In genomic region chr14:30869391-30869801, GRCm38 (mm10) we compare ENCODE assay signal across 10 mouse cellular contexts. TPM values are rescaled to one million over a fixed set of nuclear protein-coding genes. Genes with fewer than 3 reads are reported as not detected.
DNase-seq lines count a peak whose midpoint lies in the region; ATAC-seq and TF ChIP-seq lines count a peak whose summit lies in the region.
"Had no signal": no experiment of that assay in that cellular context is flagged by ENCODE, and none has a peak within 500 bp of the region (broad histone marks: within the 10 kb centered on the region; RNA-seq: fewer than 3 reads in every experiment).

No protein-coding gene starts in this region.

- peaks cover 5% of the 10 kb centered on the region; the same call in 1 of the 2 replicates for H3K4me1 ChIP-seq in kidney, postnatal 0 days (replicated peaks; ENCODE audit: insufficient read depth, low read length)
- peaks cover 22% of the 10 kb centered on the region for H3K4me1 ChIP-seq in limb, embryonic 15.5 days
- peaks cover 7% of the 10 kb centered on the region; the same call in 1 of the 2 replicates for H3K4me1 ChIP-seq in stomach, embryonic 14.5 days (ENCODE audit: control insufficient read depth, insufficient read depth, low read length)
- H3K4me1 ChIP-seq: hindbrain, embryonic 15.5 days had no signal

- no peaks in the 10 kb centered on the region for H3K9me3 ChIP-seq in kidney, postnatal 0 days (replicated peaks; ENCODE audit: low read length)
- H3K9me3 ChIP-seq in limb, embryonic 15.5 days: no peaks in the 10 kb centered on the region
- H3K9me3 ChIP-seq in stomach, embryonic 14.5 days (ENCODE audit: control insufficient read depth, low read depth, low read length): no peaks in the 10 kb centered on the region
- H3K9me3 ChIP-seq: hindbrain, embryonic 15.5 days had no signal

- no peak overlapping the region for H3K4me3 ChIP-seq in kidney, postnatal 0 days (replicated peaks; ENCODE audit: low read depth, low read length)
- no peak overlapping the region for H3K4me3 ChIP-seq in limb, embryonic 15.5 days
- H3K4me3 ChIP-seq in stomach, embryonic 14.5 days (ENCODE audit: low read depth, low read length): no peak overlapping the region
- H3K4me3 ChIP-seq: hindbrain, embryonic 15.5 days had no signal

- H3K27ac ChIP-seq in kidney, postnatal 0 days: peak overlapping the region; percentile 85
- peak overlapping the region; percentile 86 for H3K27ac ChIP-seq in limb, embryonic 15.5 days
- peak overlapping the region; percentile 84 for H3K27ac ChIP-seq in stomach, embryonic 14.5 days (ENCODE audit: low read length)
- H3K27ac ChIP-seq: hindbrain, embryonic 15.5 days had no signal

- H3K4me2 ChIP-seq in kidney, postnatal 0 days (ENCODE audit: low read length): no peak overlapping the region
- H3K4me2 ChIP-seq in limb, embryonic 15.5 days: no peak overlapping the region
- no peak overlapping the region for H3K4me2 ChIP-seq in stomach, embryonic 14.5 days (replicated peaks; ENCODE audit: low read depth, low read length)
- H3K4me2 ChIP-seq: hindbrain, embryonic 15.5 days; midbrain, embryonic 11.5 days had no signal

- TF ChIP-seq CTCF in kidney, postnatal 0 days (IDR thresholded peaks at IDR 0.05; ENCODE audit: low read depth): no peak

- H3K27me3 ChIP-seq in kidney, postnatal 0 days (ENCODE audit: insufficient read depth, low read length): no peaks in the 10 kb centered on the region
- no peaks in the 10 kb centered on the region for H3K27me3 ChIP-seq in limb, embryonic 15.5 days
- no peaks in the 10 kb centered on the region for H3K27me3 ChIP-seq in stomach, embryonic 14.5 days (ENCODE audit: control insufficient read depth, insufficient read depth, low read length)
- H3K27me3 ChIP-seq: hindbrain, embryonic 15.5 days had no signal

- 71% methylated on average over 8 of the region's 8 CpGs for WGBS in kidney, postnatal 0 days
- WGBS in limb, embryonic 15.5 days: 82% methylated on average over 8 of the region's 8 CpGs
- WGBS in stomach, embryonic 14.5 days: 83% methylated on average over 8 of the region's 8 CpGs

- no peak for DNase-seq in kidney, postnatal 0 days (ENCODE audit: low spot score)
- DNase-seq in kidney, adult 9 months: no peak
- DNase-seq in heart, adult 9 months (ENCODE audit: low spot score in 2 of 2): peak; percentile 66 to 84
- DNase-seq in thymus, postnatal 14 days: no peak
- no peak for DNase-seq in spleen, adult 18-20 months
- no peak for DNase-seq in left cerebral cortex, postnatal 4 days

- intact Hi-C loops in left cerebral cortex, postnatal 4 days (cut with DNase I): no loop called here

- H3K36me3 ChIP-seq in kidney, postnatal 0 days (ENCODE audit: insufficient read depth, low read length): 0 out of 2 replicates have a peak, but pooled peaks cover 7% of the 10 kb centered on the region
- H3K36me3 ChIP-seq in limb, embryonic 15.5 days: peaks cover 43% of the 10 kb centered on the region
- peaks cover 20% of the 10 kb centered on the region; the same call in 1 of the 2 replicates for H3K36me3 ChIP-seq in stomach, embryonic 14.5 days (ENCODE audit: control insufficient read depth, insufficient read depth, low read length)

- no peak for ATAC-seq in kidney, postnatal 0 days (replicated peaks; ENCODE audit: low FRiP score, low read depth)
- no peak for ATAC-seq in limb, embryonic 15.5 days (ENCODE audit: insufficient number of reproducible peaks, low FRiP score, low TSS enrichment, low read depth)
- no peak for ATAC-seq in stomach, embryonic 14.5 days (ENCODE audit: insufficient number of reproducible peaks, insufficient read depth, low FRiP score, low read depth)

- no peak overlapping the region for H3K9ac ChIP-seq in kidney, postnatal 0 days (ENCODE audit: low read depth, low read length)
- H3K9ac ChIP-seq in limb, embryonic 15.5 days: no peak overlapping the region
- no peak overlapping the region for H3K9ac ChIP-seq in stomach, embryonic 14.5 days (replicated peaks; ENCODE audit: low read depth, low read length)
- H3K9ac ChIP-seq: hindbrain, embryonic 15.5 days had no signal

RNA-seq across cellular contexts. Expression of gene Mustn1, which starts 9.6 kb away (rescaled TPM):
- polyA plus RNA-seq in kidney, postnatal 0 days (2015; fragmentation: Nextera tagmentation; extraction: Ambion mirVana): 6.6 and 8.1 TPM in 2 replicates
- polyA plus RNA-seq in limb, embryonic 15.5 days (2015; fragmentation: Nextera tagmentation; extraction: Ambion mirVana): 20.0 and 42.6 TPM in 2 replicates
- polyA plus RNA-seq in stomach, embryonic 14.5 days (2014; fragmentation: Nextera tagmentation; extraction: Ambion mirVana): 3.7 and 4.7 TPM in 2 replicates
- 1 to 10 TPM; 1.1 to 1.4 TPM for total RNA-seq in left cerebral cortex, postnatal 4 days (2021)

RNA-seq across cellular contexts. Expression of gene Itih4, which starts 16.9 kb away (rescaled TPM):
- polyA plus RNA-seq in kidney, postnatal 0 days (2015; fragmentation: Nextera tagmentation; extraction: Ambion mirVana): 0.17 and 0.26 TPM in 2 replicates
- polyA plus RNA-seq in limb, embryonic 15.5 days (2015; fragmentation: Nextera tagmentation; extraction: Ambion mirVana): 0.09 and 0.28 TPM in 2 replicates
- polyA plus RNA-seq in stomach, embryonic 14.5 days (2014; fragmentation: Nextera tagmentation; extraction: Ambion mirVana): 0.22 TPM in 2 replicates
- not detected for total RNA-seq in left cerebral cortex, postnatal 4 days (2021)
- polyA plus RNA-seq: hindbrain, embryonic 15.5 days; midbrain, embryonic 11.5 days had no signal

RNA-seq across cellular contexts. Expression of gene Tmem110, which starts 44.0 kb away (rescaled TPM):
- 22.6 and 23.4 TPM in 2 replicates for polyA plus RNA-seq in kidney, postnatal 0 days (2015; fragmentation: Nextera tagmentation; extraction: Ambion mirVana)
- polyA plus RNA-seq in limb, embryonic 15.5 days (2015; fragmentation: Nextera tagmentation; extraction: Ambion mirVana): 22.0 and 27.9 TPM in 2 replicates
- 26.7 and 27.5 TPM in 2 replicates for polyA plus RNA-seq in stomach, embryonic 14.5 days (2014; fragmentation: Nextera tagmentation; extraction: Ambion mirVana)
- total RNA-seq in left cerebral cortex, postnatal 4 days (2021): 10 to 100 TPM; 28.1 to 28.8 TPM

RNA-seq across cellular contexts. Expression of gene Itih3, which starts 54.2 kb away (rescaled TPM):
- polyA plus RNA-seq in kidney, postnatal 0 days (2015; fragmentation: Nextera tagmentation; extraction: Ambion mirVana): 0.53 and 0.75 TPM in 2 replicates
- 0.42 and 1.4 TPM in 2 replicates for polyA plus RNA-seq in limb, embryonic 15.5 days (2015; fragmentation: Nextera tagmentation; extraction: Ambion mirVana)
- 0.36 and 0.91 TPM in 2 replicates for polyA plus RNA-seq in stomach, embryonic 14.5 days (2014; fragmentation: Nextera tagmentation; extraction: Ambion mirVana)
- total RNA-seq in left cerebral cortex, postnatal 4 days (2021): 1 to 10 TPM; 2.4 to 3.7 TPM

Comparison
In these comparisons a context has a peak if more than half of its experiments do, and no peak if none do; other contexts are left out.
1. DNase-seq: peak in heart, adult 9 months (2 of 2); none in kidney, postnatal 0 days (single experiment), kidney, adult 9 months (single experiment), thymus, postnatal 14 days (single experiment), spleen, adult 18-20 months (0 of 2) and left cerebral cortex, postnatal 4 days (single experiment).
2. Peak in every context shown above with its lines, with median percentiles within 50 percentile points of each other: H3K27ac ChIP-seq.